15 mouse cellular contexts compared by ENCODE assay signal in genomic region chr6:117688664-117689178, GRCm38 (mm10).
DNase-seq lines count a peak whose midpoint lies in the region; ATAC-seq and TF ChIP-seq lines count a peak whose summit lies in the region.
"Had no signal": no experiment of that assay in that cellular context is flagged by ENCODE, and none has a peak within 500 bp of the region (broad histone marks: within the 10 kb centered on the region; RNA-seq: fewer than 3 reads in every experiment).

No protein-coding gene starts in this region.

- H3K27ac ChIP-seq in lung, embryonic 14.5 days (ENCODE audit: low read depth): no peak overlapping the region
- no peak overlapping the region for H3K27ac ChIP-seq in kidney, embryonic 14.5 days (ENCODE audit: low read depth, low read length)
- no peak overlapping the region for H3K27ac ChIP-seq in lung, embryonic 15.5 days
- H3K27ac ChIP-seq in stomach, embryonic 14.5 days (ENCODE audit: low read length): no peak overlapping the region
- H3K27ac ChIP-seq: embryonic facial prominence, embryonic 13.5 days; heart, embryonic 13.5 days; limb, embryonic 10.5 days; liver, embryonic 13.5 days had no signal

- peak; percentile 78 for ATAC-seq in lung, embryonic 14.5 days (ENCODE audit: insufficient read depth)
- peak; percentile 49; the same call in 1 of the 2 replicates for ATAC-seq in kidney, embryonic 14.5 days (ENCODE audit: low FRiP score, low TSS enrichment)
- peak; percentile 87; the same call in 1 of the 2 replicates for ATAC-seq in lung, embryonic 15.5 days (ENCODE audit: borderline replicate concordance, extremely low read depth, low FRiP score, low TSS enrichment)
- ATAC-seq in stomach, embryonic 14.5 days (ENCODE audit: insufficient number of reproducible peaks, insufficient read depth, low FRiP score, low read depth): peak; percentile 18; the same call in 1 of the 2 replicates

- no peak overlapping the region for H3K4me3 ChIP-seq in lung, embryonic 14.5 days (ENCODE audit: low read depth, low read length)
- no peak overlapping the region for H3K4me3 ChIP-seq in lung, adult 2 months (replicated peaks; ENCODE audit: extremely low read depth, low read depth, low read length)
- H3K4me3 ChIP-seq in kidney, embryonic 14.5 days (ENCODE audit: low read length): no peak overlapping the region
- H3K4me3 ChIP-seq in lung, embryonic 15.5 days: no peak overlapping the region
- H3K4me3 ChIP-seq in stomach, embryonic 14.5 days (ENCODE audit: low read depth, low read length): no peak overlapping the region
- H3K4me3 ChIP-seq: embryonic facial prominence, embryonic 13.5 days; heart, embryonic 13.5 days; limb, embryonic 10.5 days; liver, embryonic 13.5 days had no signal

- no peaks in the 10 kb centered on the region for H3K9me3 ChIP-seq in lung, embryonic 14.5 days (ENCODE audit: low read depth, low read length)
- no peaks in the 10 kb centered on the region for H3K9me3 ChIP-seq in kidney, embryonic 14.5 days (ENCODE audit: control insufficient read depth, low read length)
- no peaks in the 10 kb centered on the region for H3K9me3 ChIP-seq in lung, embryonic 15.5 days
- H3K9me3 ChIP-seq in stomach, embryonic 14.5 days (ENCODE audit: control insufficient read depth, low read depth, low read length): no peaks in the 10 kb centered on the region
- H3K9me3 ChIP-seq: embryonic facial prominence, embryonic 13.5 days; heart, embryonic 13.5 days; limb, embryonic 10.5 days; liver, embryonic 13.5 days had no signal

- H3K36me3 ChIP-seq in lung, embryonic 14.5 days (ENCODE audit: insufficient read depth): no peaks in the 10 kb centered on the region
- no peaks in the 10 kb centered on the region for H3K36me3 ChIP-seq in kidney, embryonic 14.5 days (ENCODE audit: control insufficient read depth, insufficient read depth, low read length)
- no peaks in the 10 kb centered on the region for H3K36me3 ChIP-seq in lung, embryonic 15.5 days
- no peaks in the 10 kb centered on the region for H3K36me3 ChIP-seq in stomach, embryonic 14.5 days (ENCODE audit: control insufficient read depth, insufficient read depth, low read length)
- H3K36me3 ChIP-seq: embryonic facial prominence, embryonic 13.5 days; heart, embryonic 13.5 days; limb, embryonic 10.5 days; liver, embryonic 13.5 days had no signal

- 25% methylated on average over 8 of the region's 8 CpGs for WGBS in lung, embryonic 14.5 days
- WGBS in lung, adult 2 months: 30% methylated on average over 8 of the region's 8 CpGs
- 37% methylated on average over 8 of the region's 8 CpGs for WGBS in kidney, embryonic 14.5 days
- 27% methylated on average over 8 of the region's 8 CpGs for WGBS in lung, embryonic 15.5 days
- WGBS in stomach, embryonic 14.5 days: 31% methylated on average over 8 of the region's 8 CpGs

- intact Hi-C loops in left cerebral cortex, postnatal 4 days (cut with DNase I): no loop called here

- no peak overlapping the region for H3K4me2 ChIP-seq in lung, embryonic 14.5 days
- no peak overlapping the region for H3K4me2 ChIP-seq in kidney, embryonic 14.5 days (replicated peaks; ENCODE audit: low read depth, low read length)
- H3K4me2 ChIP-seq in lung, embryonic 15.5 days: no peak overlapping the region
- no peak overlapping the region for H3K4me2 ChIP-seq in stomach, embryonic 14.5 days (replicated peaks; ENCODE audit: low read depth, low read length)
- H3K4me2 ChIP-seq: embryonic facial prominence, embryonic 13.5 days; heart, embryonic 13.5 days; liver, embryonic 13.5 days had no signal

- no peak for TF ChIP-seq CTCF in lung, embryonic 14.5 days (IDR thresholded peaks at IDR 0.05; ENCODE audit: low read depth)
- no peak for TF ChIP-seq CTCF in lung, adult 2 months (IDR thresholded peaks at IDR 0.05; ENCODE audit: insufficient read depth, low read length)

- 0 out of 2 replicates have a peak, but pooled peaks cover 3% of the 10 kb centered on the region for H3K4me1 ChIP-seq in lung, embryonic 14.5 days (ENCODE audit: insufficient read depth)
- H3K4me1 ChIP-seq in lung, adult 2 months (ENCODE audit: control insufficient read depth, insufficient read depth, low read length): no peaks in the 10 kb centered on the region
- 0 out of 2 replicates have a peak, but pooled peaks cover 2% of the 10 kb centered on the region for H3K4me1 ChIP-seq in kidney, embryonic 14.5 days (ENCODE audit: control insufficient read depth, insufficient read depth, low read length)
- H3K4me1 ChIP-seq in lung, embryonic 15.5 days: peaks cover 9% of the 10 kb centered on the region
- H3K4me1 ChIP-seq in stomach, embryonic 14.5 days (ENCODE audit: control insufficient read depth, insufficient read depth, low read length): 0 out of 2 replicates have a peak, but pooled peaks cover 4% of the 10 kb centered on the region
- H3K4me1 ChIP-seq: embryonic facial prominence, embryonic 13.5 days; heart, embryonic 13.5 days; limb, embryonic 10.5 days; liver, embryonic 13.5 days had no signal

- DNase-seq in lung, embryonic 14.5 days: peak; percentile 74
- DNase-seq in lung, adult 2 months: no peak
- no peak for DNase-seq in gastrocnemius, postnatal 10 days
- DNase-seq in spleen, postnatal 10 days (ENCODE audit: low spot score in 2 of 2): no peak
- DNase-seq in left cerebral cortex, postnatal 4 days: no peak
- DNase-seq: adrenal gland, postnatal 14 days; cerebellum, adult 2 months; heart, postnatal 4 days; liver, embryonic 13.5 days had no signal

- H3K9ac ChIP-seq in lung, embryonic 14.5 days: no peak overlapping the region
- no peak overlapping the region for H3K9ac ChIP-seq in kidney, embryonic 14.5 days (ENCODE audit: low read depth, low read length)
- H3K9ac ChIP-seq in lung, embryonic 15.5 days: no peak overlapping the region
- H3K9ac ChIP-seq in stomach, embryonic 14.5 days (replicated peaks; ENCODE audit: low read depth, low read length): no peak overlapping the region
- H3K9ac ChIP-seq: embryonic facial prominence, embryonic 13.5 days; heart, embryonic 13.5 days; liver, embryonic 13.5 days had no signal

- H3K27me3 ChIP-seq in lung, embryonic 14.5 days (ENCODE audit: insufficient read depth, low read length): no peaks in the 10 kb centered on the region
- H3K27me3 ChIP-seq in kidney, embryonic 14.5 days (ENCODE audit: control insufficient read depth, insufficient read depth, low read length): no peaks in the 10 kb centered on the region
- no peaks in the 10 kb centered on the region for H3K27me3 ChIP-seq in lung, embryonic 15.5 days
- H3K27me3 ChIP-seq in stomach, embryonic 14.5 days (ENCODE audit: control insufficient read depth, insufficient read depth, low read length): no peaks in the 10 kb centered on the region
- H3K27me3 ChIP-seq: embryonic facial prominence, embryonic 13.5 days; heart, embryonic 13.5 days; liver, embryonic 13.5 days had no signal

- TF ChIP-seq POLR2A in lung, adult 2 months (IDR thresholded peaks at IDR 0.05; ENCODE audit: borderline replicate concordance, extremely low read depth, low read depth, low read length): no peak

Comparison
In these comparisons a context has a peak if more than half of its experiments do, and no peak if none do; other contexts are left out.
1. ATAC-seq: peak in every context shown above with its lines; median percentile 87 in lung, embryonic 15.5 days; 78 in lung, embryonic 14.5 days; 49 in kidney, embryonic 14.5 days; 18 in stomach, embryonic 14.5 days.